Mouse (Mus musculus) left cerebral cortex, postnatal 25 days (tissue): ENCODE measurements around the gene Ntrk3. TPM values are rescaled to one million over a fixed set of nuclear protein-coding genes. Genes with fewer than 3 reads are reported as not detected.
A peak's percentile ranks its signal among the peaks of the same experiment; 100 is the strongest.

Source experiments
- DNase-seq, 2 experiments: peaks; one replicate each; pipeline ENCODE4 v3.0.0; 2022; ENCODE audit warnings: low spot score in 2 of 2, mixed read lengths in 1 of 2
- intact Hi-C: fragments of 180-260 bp; cut with DNase I; formaldehyde crosslinking; loops from one replicate; pipeline ENCODE4 v1.15.1; 2025
- total RNA-seq, 2 experiments: library from RNA; stranded (reverse); gene quantifications; 2 replicates each; pipeline ENCODE4 v1.2.3; 2021

The Ntrk3 gene
- total RNA-seq, 2 experiments from 2014 or later = 149 to 159 TPM

- DNase-seq = peak; percentile 40 to 64
- intact Hi-C loops = no loop called here
These were observed 546.7 kb downstream of the Ntrk3 start for GRCm38 (mm10) chr7:78190931-78191653.

GRCm38 (mm10) chr7:78185578-78185977 is 552.2 kb downstream of the Ntrk3 start:
- intact Hi-C loops = no loop called here
- no peak for DNase-seq

- intact Hi-C loops = no loop called here
- DNase-seq = no peak
These were observed 554.4 kb downstream of the Ntrk3 start for GRCm38 (mm10) chr7:78183396-78183795.

GRCm38 (mm10) chr7:78179996-78180665 is 557.7 kb downstream of the Ntrk3 start:
- peak in 1 of 2 experiments; percentile 16 for DNase-seq
- intact Hi-C loops = no loop called here

GRCm38 (mm10) chr7:78172267-78172955 is 565.4 kb downstream of the Ntrk3 start:
- intact Hi-C loops = no loop called here
- DNase-seq = no peak

- intact Hi-C loops = no loop called here
- no peak for DNase-seq
These were observed 572.3 kb downstream of the Ntrk3 start for GRCm38 (mm10) chr7:78165466-78165865.

GRCm38 (mm10) chr7:78157946-78158345 is 579.9 kb downstream of the Ntrk3 start:
- no peak for DNase-seq
- intact Hi-C loops = no loop called here

GRCm38 (mm10) chr7:78145251-78145650 is 592.6 kb downstream of the Ntrk3 start:
- DNase-seq = no peak
- intact Hi-C loops = no loop called here

- no peak for DNase-seq
- intact Hi-C loops = no loop called here
These were observed 593.0 kb downstream of the Ntrk3 start for GRCm38 (mm10) chr7:78144849-78145248.

GRCm38 (mm10) chr7:78129966-78130365 is 607.8 kb downstream of the Ntrk3 start:
- no peak for DNase-seq
- intact Hi-C loops = no loop called here

Other genes with a start within 250 kb of the Ntrk3 start
- gene Mrps11, start 45.1 kb upstream of the Ntrk3 start, total RNA-seq = 10 to 100 TPM; 33.3 to 38.5 TPM
- gene Mrpl46, start 45.5 kb upstream of the Ntrk3 start, total RNA-seq = 10 to 100 TPM; 31.6 to 36.7 TPM
- 1 to 10 TPM; 5.4 to 5.9 TPM for gene Det1, start 109.3 kb upstream of the Ntrk3 start, total RNA-seq
- 10 to 100 TPM; 20.3 to 21.5 TPM for gene Aen, start 157.8 kb upstream of the Ntrk3 start, total RNA-seq
- gene Isg20, start 175.4 kb upstream of the Ntrk3 start, total RNA-seq = 1 to 10 TPM in 1 of 2 experiments, under 1 TPM in 1; 0.44 to 1.4 TPM